8 mouse cellular contexts compared by ENCODE assay signal in the genomic region with DNA sequence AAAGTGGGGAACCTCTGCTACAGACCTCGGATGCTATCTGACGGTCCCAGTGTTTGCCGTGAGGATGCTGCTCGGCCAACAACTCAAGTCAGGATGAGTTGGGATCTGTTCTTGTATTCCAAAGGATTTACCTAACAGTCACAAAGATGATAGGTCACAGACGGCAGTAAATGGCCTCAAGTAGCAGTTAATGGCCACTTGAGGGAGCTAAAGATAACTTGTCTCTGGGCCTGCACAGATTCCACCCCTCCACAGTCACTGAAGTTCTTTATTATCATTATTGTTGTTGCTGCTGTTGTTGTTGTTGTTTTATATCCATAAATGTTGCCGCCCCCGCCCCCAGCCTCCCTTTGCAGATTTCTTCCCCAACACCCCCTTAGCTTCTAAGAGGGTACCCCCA.
A peak's percentile ranks its signal among the peaks of the same experiment; 100 is the strongest.
DNase-seq lines count a peak whose midpoint lies in the region; ATAC-seq and TF ChIP-seq lines count a peak whose summit lies in the region.

No protein-coding gene starts in this region.

- H3K9me3 ChIP-seq in heart, postnatal 0 days (replicated peaks; ENCODE audit: control insufficient read depth, low read length): no peaks in the 10 kb centered on the region
- no peaks in the 10 kb centered on the region for H3K9me3 ChIP-seq in neural tube, embryonic 14.5 days (ENCODE audit: control insufficient read depth, low read length)
- H3K9me3 ChIP-seq in forebrain, postnatal 0 days (ENCODE audit: low read length): no peaks in the 10 kb centered on the region

- no peak for ATAC-seq in heart, postnatal 0 days (ENCODE audit: insufficient read depth, low read depth)
- peak; percentile 31; the same call in 1 of the 2 replicates for ATAC-seq in neural tube, embryonic 14.5 days (ENCODE audit: low read depth)
- no peak for ATAC-seq in forebrain, postnatal 0 days

- H3K4me3 ChIP-seq in heart, postnatal 0 days (ENCODE audit: low read depth, low read length): no peak overlapping the region
- H3K4me3 ChIP-seq in neural tube, embryonic 14.5 days (ENCODE audit: low read depth, low read length): no peak overlapping the region
- no peak overlapping the region for H3K4me3 ChIP-seq in forebrain, postnatal 0 days (ENCODE audit: low read depth, low read length)

- no peak for TF ChIP-seq EP300 in heart, postnatal 0 days (IDR thresholded peaks at IDR 0.05; ENCODE audit: low read depth)

- H3K4me1 ChIP-seq in heart, postnatal 0 days (ENCODE audit: control insufficient read depth, insufficient read depth): no peaks in the 10 kb centered on the region
- no peaks in the 10 kb centered on the region for H3K4me1 ChIP-seq in neural tube, embryonic 14.5 days (ENCODE audit: control insufficient read depth, insufficient read depth, low read length)
- H3K4me1 ChIP-seq in forebrain, postnatal 0 days (ENCODE audit: insufficient read depth): no peaks in the 10 kb centered on the region

- H3K27me3 ChIP-seq in heart, postnatal 0 days (ENCODE audit: control insufficient read depth, insufficient read depth, low read length): no peaks in the 10 kb centered on the region
- no peaks in the 10 kb centered on the region for H3K27me3 ChIP-seq in neural tube, embryonic 14.5 days (ENCODE audit: control insufficient read depth, insufficient read depth, low read length)
- H3K27me3 ChIP-seq in forebrain, postnatal 0 days (ENCODE audit: insufficient read depth, low read length): no peaks in the 10 kb centered on the region

- H3K9ac ChIP-seq in heart, postnatal 0 days (replicated peaks; ENCODE audit: low read depth, low read length): no peak overlapping the region
- H3K9ac ChIP-seq in neural tube, embryonic 14.5 days (replicated peaks; ENCODE audit: low read depth, low read length): no peak overlapping the region
- H3K9ac ChIP-seq in forebrain, postnatal 0 days: no peak overlapping the region

- no peak overlapping the region for H3K4me2 ChIP-seq in heart, postnatal 0 days (ENCODE audit: low read depth, low read length)
- no peak overlapping the region for H3K4me2 ChIP-seq in neural tube, embryonic 14.5 days (ENCODE audit: low read depth, low read length)
- H3K4me2 ChIP-seq in forebrain, postnatal 0 days (ENCODE audit: low read depth): no peak overlapping the region

- DNase-seq in heart, postnatal 0 days (ENCODE audit: low spot score): peak; percentile 10
- DNase-seq in heart, adult 11 months: no peak
- DNase-seq in neural tube, embryonic 10.5 days (ENCODE audit: extremely low spot score, low spot score): no peak
- DNase-seq in forebrain, postnatal 0 days: no peak
- DNase-seq in natural killer cell, adult 2 months (ENCODE audit: low spot score in 2 of 2): no peak
- DNase-seq in spleen, postnatal 10 days (ENCODE audit: low spot score in 2 of 2): no peak
- no peak for DNase-seq in right cerebral cortex, postnatal 4 days

- WGBS in heart, postnatal 0 days: 29% methylated on average over 7 of the region's 7 CpGs
- WGBS in neural tube, embryonic 14.5 days: 49% methylated on average over 7 of the region's 7 CpGs
- 45% methylated on average over 7 of the region's 7 CpGs for WGBS in forebrain, postnatal 0 days

- TF ChIP-seq CTCF in heart, postnatal 0 days (IDR thresholded peaks at IDR 0.05; ENCODE audit: low read depth): peak; percentile 51
- TF ChIP-seq CTCF in forebrain, postnatal 0 days (IDR thresholded peaks at IDR 0.05; ENCODE audit: low read depth): peak; percentile 59

- H3K27ac ChIP-seq in heart, postnatal 0 days (ENCODE audit: low read depth): no peak overlapping the region
- H3K27ac ChIP-seq in neural tube, embryonic 14.5 days (ENCODE audit: low read depth, low read length): no peak overlapping the region
- no peak overlapping the region for H3K27ac ChIP-seq in forebrain, postnatal 0 days (ENCODE audit: low read depth, low read length)

- no peaks in the 10 kb centered on the region for H3K36me3 ChIP-seq in heart, postnatal 0 days (replicated peaks; ENCODE audit: control insufficient read depth, insufficient read depth, low read length)
- H3K36me3 ChIP-seq in neural tube, embryonic 14.5 days (ENCODE audit: control insufficient read depth, insufficient read depth, low read length): no peaks in the 10 kb centered on the region
- H3K36me3 ChIP-seq in forebrain, postnatal 0 days (ENCODE audit: insufficient read depth): no peaks in the 10 kb centered on the region
